Mouse (Mus musculus) embryonic facial prominence, embryonic 11.5 days (tissue): ENCODE results near the gene Ankrd22. TPM values are rescaled to one million over a fixed set of nuclear protein-coding genes. Genes with fewer than 3 reads are reported as not detected.
A peak's percentile ranks its signal among the peaks of the same experiment; 100 is the strongest.

Source experiments
- ATAC-seq: fragments of 200-750 bp; cut with Nextera tagmentation; replicated peaks from 2 replicates; pipeline ENCODE4 v1.8.0; 2017; ENCODE audit warnings: low read depth; ENCODE audit not compliant: insufficient number of reproducible peaks, low FRiP score, low TSS enrichment
- DNase-seq: peaks from one replicate; pipeline ENCODE4 v3.0.0-alpha.2; 2015; ENCODE audit warnings: low spot score
- H3K27ac ChIP-seq: fragments of 300-500 bp; sonication (generic); replicated peaks from 2 replicates; pipeline ENCODE4 v1.5.1; 2014; ENCODE audit warnings: mild to moderate bottlenecking, low read depth, low read length, control low read depth
- H3K27me3 ChIP-seq: fragments of 300-500 bp; sonication (generic); 2 replicates; pipeline ENCODE4 v1.6.1; 2014; ENCODE audit warnings: mild to moderate bottlenecking, low read length, moderate library complexity, mixed read lengths; ENCODE audit not compliant: control insufficient read depth, insufficient read depth
- H3K36me3 ChIP-seq: fragments of 300-500 bp; sonication (generic); replicated peaks from 2 replicates; pipeline ENCODE4 v1.6.1; 2014; ENCODE audit warnings: low read depth, mild to moderate bottlenecking, low read length, moderate library complexity, mixed read lengths; ENCODE audit not compliant: control insufficient read depth, insufficient read depth
- H3K4me1 ChIP-seq: fragments of 300-500 bp; sonication (generic); 2 replicates; pipeline ENCODE4 v1.6.1; 2014; ENCODE audit warnings: low read length, mixed read lengths; ENCODE audit not compliant: control insufficient read depth, insufficient read depth
- H3K4me2 ChIP-seq: fragments of 300-500 bp; sonication (generic); 2 replicates; pipeline ENCODE4 v1.6.1; 2014; ENCODE audit warnings: low read depth, mild to moderate bottlenecking, control low read depth, low read length, moderate library complexity
- H3K4me3 ChIP-seq: fragments of 300-500 bp; sonication (generic); 2 replicates; pipeline ENCODE4 v1.5.1; 2014; ENCODE audit warnings: low read depth, low read length, control low read depth
- H3K9ac ChIP-seq: fragments of 300-500 bp; sonication (generic); replicated peaks from 2 replicates; pipeline ENCODE4 v1.6.1; 2014; ENCODE audit warnings: mild to moderate bottlenecking, control low read depth, low read length
- H3K9me3 ChIP-seq: fragments of 300-500 bp; sonication (generic); replicated peaks from 2 replicates; pipeline ENCODE4 v1.6.1; 2016; ENCODE audit warnings: mild to moderate bottlenecking, low read length, inconsistent platforms, mixed read lengths; ENCODE audit not compliant: control insufficient read depth
- WGBS: fragments of 180-500 bp; shearing (Covaris S2); extraction: QIAGEN DNeasy Blood & Tissue Kit; methylation state at CpG from one replicate; pipeline ENCODE4 v1.1.7; 2014; 5-methylcytosine and 5-hydroxymethylcytosine counted together
- polyA plus RNA-seq: library from polyadenylated mRNA; unstranded; fragments of >200 nt; fragmentation: Nextera tagmentation; extraction: Ambion mirVana; gene quantifications from 2 replicates; pipeline ENCODE4 v1.2.1, GENCODE M21; 2014

The Ankrd22 gene
- polyA plus RNA-seq: 0.35 and 0.69 TPM in 2 replicates

DNA sequence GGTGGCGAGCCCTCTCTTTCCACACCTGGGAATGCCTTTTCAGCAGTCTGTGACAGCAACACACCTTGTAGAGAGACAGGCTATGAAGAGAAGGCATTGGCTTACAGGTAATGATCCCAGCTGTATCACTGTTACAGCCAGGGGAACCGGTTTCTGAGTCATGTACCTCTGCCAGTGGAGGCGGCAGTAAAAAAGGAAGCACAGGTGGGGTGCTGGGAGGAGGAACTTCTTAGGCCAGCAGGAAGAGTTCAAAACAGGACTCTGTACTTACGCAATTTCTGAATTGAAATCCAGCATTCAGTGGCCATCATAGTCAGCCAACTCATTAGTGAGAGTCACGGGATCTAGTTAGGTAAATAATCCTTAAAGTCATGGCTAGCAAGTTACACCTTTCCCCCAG lies at the start of gene Ankrd22:
Ankrd22 (minus strand) TSS at position 163 of the 400 bp plus-strand sequence.
- H3K4me3 ChIP-seq: no peak within 1 kb of the TSS
- no peak within 1 kb of the TSS for H3K9ac ChIP-seq
- no peak within 1 kb of the TSS for H3K4me2 ChIP-seq
- 65% methylated on average over 5 of the region's 5 CpGs for WGBS
- no peaks in the 10 kb centered on the region for H3K27me3 ChIP-seq
- DNase-seq: peak; percentile 28
- H3K27ac ChIP-seq: no peak within 1 kb of the TSS
- no peaks in the 10 kb centered on the region for H3K4me1 ChIP-seq
- no peaks in the 10 kb centered on the region for H3K9me3 ChIP-seq
- H3K36me3 ChIP-seq: no peaks in the 10 kb centered on the region
- ATAC-seq: 0 out of 2 replicates have a peak, but pooled peaks have one; percentile 34

DNA sequence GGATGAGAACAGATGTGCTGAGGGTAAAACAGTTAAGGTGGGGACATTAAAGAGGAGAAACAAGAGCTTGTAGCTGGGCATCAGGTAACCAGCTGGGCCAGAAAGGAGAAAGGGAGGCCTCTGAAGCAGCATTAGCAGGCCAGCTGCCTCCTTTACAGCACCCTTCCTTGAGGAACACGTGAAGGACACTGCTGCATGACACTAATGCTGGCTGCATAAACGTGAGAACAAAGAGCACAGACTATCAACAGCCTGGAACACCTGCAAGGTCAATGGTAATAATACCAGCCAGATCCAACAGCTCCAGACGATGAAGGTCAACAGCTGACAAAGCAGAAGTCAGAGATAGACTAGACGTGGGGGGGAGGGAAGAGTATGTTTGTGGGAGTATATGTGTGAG lies 48.3 kb upstream of the Ankrd22 start:
- Histone ChIP-seq H3K27ac (no peak overlapping the region), H3K4me2 (no peak overlapping the region), H3K9me3 (no peaks in the 10 kb centered on the region), H3K36me3 (no peaks in the 10 kb centered on the region), H3K4me3 (no peak overlapping the region), H3K27me3 (no peaks in the 10 kb centered on the region), H3K4me1 (no peaks in the 10 kb centered on the region), H3K9ac (no peak overlapping the region)
- WGBS: 58% methylated on average over 4 of the region's 4 CpGs
- ATAC-seq (no peak), DNase-seq (no peak)

DNA sequence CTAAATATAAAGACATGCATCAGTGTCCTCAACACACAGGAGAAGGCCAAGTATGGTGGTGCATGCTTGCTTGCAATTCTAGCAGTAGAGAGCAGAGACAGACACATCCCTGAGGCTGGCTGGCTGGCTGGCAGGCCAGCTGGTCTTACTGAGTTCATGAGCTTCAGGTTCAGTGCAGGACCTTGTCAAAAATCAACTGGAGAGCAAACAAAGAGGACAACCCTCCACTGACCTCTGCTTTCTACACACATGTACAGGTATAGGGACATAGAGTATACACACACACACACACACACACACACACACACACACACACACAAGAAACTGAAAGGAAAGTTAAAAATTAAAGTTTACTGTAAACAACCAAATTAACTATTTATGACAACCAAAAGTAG lies 47.4 kb upstream of the Ankrd22 start:
- Histone ChIP-seq H3K9ac (no peak overlapping the region), H3K9me3 (no peaks in the 10 kb centered on the region), H3K4me1 (no peaks in the 10 kb centered on the region), H3K27ac (no peak overlapping the region), H3K4me2 (no peak overlapping the region), H3K4me3 (no peak overlapping the region), H3K36me3 (no peaks in the 10 kb centered on the region), H3K27me3 (no peaks in the 10 kb centered on the region)
- ATAC-seq (no peak), DNase-seq (no peak)

DNA sequence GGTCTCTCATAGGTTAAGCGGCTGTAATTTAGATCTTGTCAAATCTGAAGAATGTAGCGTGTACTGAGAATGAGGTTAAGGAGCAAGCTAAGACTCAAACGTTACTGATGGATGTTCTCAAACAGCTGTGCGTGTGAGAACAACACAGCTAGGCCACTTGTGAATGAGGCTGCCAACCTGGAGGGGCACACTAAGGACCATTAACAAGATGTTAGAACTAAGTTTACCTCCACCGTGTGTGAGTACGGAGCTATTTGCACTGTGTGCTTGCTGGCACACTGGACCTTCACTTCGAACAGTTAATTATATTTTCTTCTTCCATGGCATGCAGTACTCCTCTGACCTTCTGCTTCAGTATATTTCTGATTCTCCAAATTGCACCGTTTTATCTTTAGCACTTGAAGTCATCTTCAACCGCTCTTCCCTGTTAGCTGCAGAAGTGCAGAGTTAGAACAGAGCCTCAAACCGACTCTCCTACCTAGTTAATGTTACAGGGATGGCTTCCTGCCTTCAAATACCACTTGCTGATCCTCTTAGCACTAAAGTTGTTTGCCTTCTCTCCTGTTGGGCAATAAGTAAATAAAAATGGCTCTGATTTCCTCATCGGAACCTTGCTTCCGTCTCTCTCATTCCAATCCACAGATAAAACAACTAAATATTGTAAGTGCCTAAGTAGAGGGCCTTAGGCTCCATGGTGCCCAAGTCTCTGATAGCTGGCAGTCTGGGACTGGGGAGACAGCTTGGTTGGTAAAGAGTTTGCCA lies 46.8 kb upstream of the Ankrd22 start:
- DNase-seq (no peak), ATAC-seq (no peak)
- H3K27me3 ChIP-seq: no peaks in the 10 kb centered on the region
- H3K4me3 ChIP-seq: no peak overlapping the region
- no peaks in the 10 kb centered on the region for H3K9me3 ChIP-seq
- no peak overlapping the region for H3K27ac ChIP-seq
- no peaks in the 10 kb centered on the region for H3K4me1 ChIP-seq
- WGBS: 87% methylated on average over 12 of the region's 12 CpGs
- H3K36me3 ChIP-seq: no peaks in the 10 kb centered on the region
- H3K9ac ChIP-seq: no peak overlapping the region
- no peak overlapping the region for H3K4me2 ChIP-seq

DNA sequence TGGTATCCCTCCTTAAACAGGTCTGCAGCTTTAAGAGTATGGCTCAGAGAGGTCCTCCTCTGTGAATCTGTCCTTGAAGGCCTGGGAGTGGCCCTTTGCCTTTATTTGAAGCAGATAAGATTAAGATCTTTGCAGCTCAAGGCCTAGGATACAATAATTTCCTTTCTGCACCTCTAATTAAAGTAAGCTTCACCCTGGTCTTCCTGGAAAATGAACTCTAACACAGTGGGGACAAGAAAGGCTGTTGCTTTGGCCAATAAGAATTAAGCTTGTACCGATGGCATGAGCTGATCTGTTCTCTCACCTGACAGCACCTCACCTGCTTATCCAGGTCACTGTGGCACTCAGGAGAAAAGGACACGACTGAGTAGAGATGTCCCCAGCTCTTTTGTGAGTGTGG lies 45.0 kb upstream of the Ankrd22 start:
- Histone ChIP-seq H3K9ac (no peak overlapping the region), H3K27ac (no peak overlapping the region), H3K4me2 (no peak overlapping the region), H3K4me3 (no peak overlapping the region), H3K27me3 (no peaks in the 10 kb centered on the region), H3K4me1 (no peaks in the 10 kb centered on the region), H3K9me3 (no peaks in the 10 kb centered on the region), H3K36me3 (no peaks in the 10 kb centered on the region)
- 66% methylated on average over 2 of the region's 2 CpGs for WGBS
- no peak for ATAC-seq
- DNase-seq: no peak

DNA sequence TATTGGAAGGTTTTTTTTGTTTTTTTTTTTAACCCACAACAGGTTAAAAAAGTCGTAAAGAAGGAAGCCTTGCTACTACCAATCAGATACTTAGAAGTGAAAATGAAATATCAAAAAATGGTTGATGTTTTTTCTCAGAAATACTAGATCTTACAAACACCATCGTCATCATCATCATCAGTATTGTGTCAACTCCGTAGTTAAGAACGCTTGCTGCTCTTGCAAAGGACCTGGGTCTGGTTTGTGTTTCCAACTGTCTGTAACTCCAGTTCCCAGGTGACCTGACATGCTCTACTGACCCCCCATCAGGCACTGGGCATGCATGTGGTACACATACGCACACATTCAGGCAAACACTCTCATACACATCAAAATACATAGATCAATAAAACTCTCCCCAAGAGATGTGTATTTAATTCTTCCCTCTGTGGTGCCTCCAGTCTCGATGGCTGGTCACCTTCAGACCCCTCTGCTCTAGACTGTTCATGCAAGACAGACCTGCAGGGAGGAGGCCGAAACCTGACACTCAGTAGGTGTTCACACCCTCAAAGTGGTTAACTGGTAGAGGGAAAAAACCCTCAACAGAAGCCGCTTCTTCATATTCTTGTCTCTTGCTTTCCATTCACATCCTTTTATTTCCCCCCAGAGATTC lies 44.2 kb upstream of the Ankrd22 start:
- Histone ChIP-seq H3K9ac (no peak overlapping the region), H3K4me3 (no peak overlapping the region), H3K4me2 (no peak overlapping the region), H3K36me3 (no peaks in the 10 kb centered on the region), H3K9me3 (no peaks in the 10 kb centered on the region), H3K27ac (no peak overlapping the region), H3K4me1 (no peaks in the 10 kb centered on the region), H3K27me3 (no peaks in the 10 kb centered on the region)
- 68% methylated on average over 8 of the region's 8 CpGs for WGBS
- DNase-seq (no peak), ATAC-seq (no peak)

DNA sequence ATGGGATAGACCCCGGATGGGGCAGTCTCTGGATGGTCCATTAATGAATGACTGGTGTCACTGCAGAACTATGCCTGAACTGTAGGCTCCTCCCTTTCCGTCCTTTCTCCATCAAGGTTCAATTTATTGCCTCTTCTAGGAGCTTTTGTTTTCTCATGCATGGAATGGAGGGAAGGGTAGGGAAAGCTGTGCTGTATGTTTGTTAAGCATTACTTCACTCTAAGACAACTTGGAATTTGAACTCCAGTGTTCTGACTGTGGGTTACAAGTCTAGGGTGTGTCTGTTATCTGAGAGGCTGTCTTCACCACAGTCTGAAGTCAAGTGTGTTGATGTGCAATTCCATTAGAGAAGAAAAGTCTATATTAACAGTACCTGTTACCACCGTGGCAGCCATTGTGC lies 43.2 kb upstream of the Ankrd22 start:
- H3K27ac ChIP-seq: no peak overlapping the region
- no peaks in the 10 kb centered on the region for H3K36me3 ChIP-seq
- H3K4me2 ChIP-seq: no peak overlapping the region
- H3K9me3 ChIP-seq: no peaks in the 10 kb centered on the region
- ATAC-seq (no peak), DNase-seq (no peak)
- 86% methylated on average over 3 of the region's 3 CpGs for WGBS
- no peak overlapping the region for H3K9ac ChIP-seq
- no peak overlapping the region for H3K4me3 ChIP-seq
- H3K4me1 ChIP-seq: no peaks in the 10 kb centered on the region
- no peaks in the 10 kb centered on the region for H3K27me3 ChIP-seq

DNA sequence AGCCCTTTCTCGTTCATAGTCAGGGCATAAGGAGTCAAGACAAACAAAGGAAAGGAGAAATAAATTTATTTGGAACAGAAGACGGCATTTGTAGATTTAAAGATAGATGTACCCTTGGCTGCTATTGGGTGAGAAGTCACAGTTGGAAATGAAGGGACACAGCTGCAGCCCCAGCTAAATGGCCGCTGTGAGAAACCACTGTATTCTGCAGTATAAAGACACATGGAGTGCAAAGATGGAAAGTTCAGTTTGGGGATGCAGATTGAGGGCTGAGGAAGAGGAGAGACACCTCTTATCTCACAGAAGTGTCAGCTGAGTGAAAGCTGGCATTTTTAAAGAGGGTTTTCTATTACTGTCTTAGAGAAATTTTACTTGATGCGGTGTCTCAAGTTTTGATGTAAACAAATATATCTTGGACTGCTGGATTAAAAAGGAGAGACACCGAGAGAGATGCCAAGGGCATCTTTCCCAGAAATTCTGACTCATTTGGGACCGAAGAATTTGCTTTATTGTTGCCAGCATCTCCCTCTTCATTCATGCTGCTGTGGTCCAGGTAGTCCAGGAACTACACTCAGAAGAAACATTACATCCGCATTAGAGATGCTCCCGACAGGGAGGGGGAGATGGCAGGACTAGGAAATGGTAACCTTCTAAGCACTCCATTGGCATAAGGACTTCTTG lies 41.0 kb upstream of the Ankrd22 start:
- WGBS: 89% methylated on average over 8 of the region's 8 CpGs

More for the DNA sequence above, 41.0 kb upstream of the Ankrd22 start:
- Histone ChIP-seq H3K9me3 (no peaks in the 10 kb centered on the region), H3K4me1 (no peaks in the 10 kb centered on the region), H3K27ac (no peak overlapping the region), H3K4me2 (no peak overlapping the region), H3K4me3 (no peak overlapping the region), H3K27me3 (no peaks in the 10 kb centered on the region), H3K9ac (no peak overlapping the region), H3K36me3 (no peaks in the 10 kb centered on the region)
- DNase-seq: no peak
- no peak for ATAC-seq
